Mouse (Mus musculus): ENCODE results near the gene Nipa1. TPM values are rescaled to one million over a fixed set of nuclear protein-coding genes. Genes with fewer than 3 reads are reported as not detected.

Gene Nipa1
- total and polyA plus RNA-seq, 3 experiments: 0.38 to 1.0 (median 0.96) TPM

- DNase-seq (ENCODE audit: extremely low read depth): no peak
- H3K79me2 ChIP-seq (replicated peaks; ENCODE audit: control insufficient read depth, extremely low read depth, insufficient read depth, poor library complexity, severe bottlenecking): no peaks in the 10 kb centered on the region
- no peaks in the 10 kb centered on the region for H3K9me3 ChIP-seq (replicated peaks; ENCODE audit: low read length)
- no peak overlapping the region for H3K27ac ChIP-seq (ENCODE audit: insufficient read depth, low read depth)
- in situ Hi-C loops (cut with MboI; ENCODE audit: low pct_ligation_motif_present, low pct_unique_long_range_greater_than_20kb, low sequenced_read_pairs) (no loop called here), dilution Hi-C loops (cut with MboI; ENCODE audit: extremely low pct_ligation_motif_present, extremely low pct_unique_long_range_greater_than_20kb, low sequenced_read_pairs) (no loop called here)
- H3K4me3 ChIP-seq (replicated peaks in 1 of 3; ENCODE audit: low read depth in 2 of 3, low read length in 2 of 3, poor library complexity in 1 of 3): no peak overlapping the region
- TF ChIP-seq NELFE (IDR thresholded peaks at IDR 0.05; ENCODE audit: low read depth, low read length) (no peak), TCF12 (IDR thresholded peaks at IDR 0.05; ENCODE audit: low read depth, low read length) (no peak), E2F4 (IDR thresholded peaks at IDR 0.05; ENCODE audit: insufficient replicate concordance, low read depth, low read length) (no peak), ZC3H11A (IDR thresholded peaks at IDR 0.05; ENCODE audit: low read depth, low read length) (no peak), RAD21 (IDR thresholded peaks at IDR 0.05; ENCODE audit: low read depth, low read length) (no peak), MAZ (IDR thresholded peaks at IDR 0.05; ENCODE audit: low read depth, low read length) (no peak), SMC3 (IDR thresholded peaks at IDR 0.05; ENCODE audit: low read depth, low read length) (no peak), USF2 (conservative IDR thresholded peaks at IDR 0.05; ENCODE audit: low read depth, low read length) (no peak), KAT2A (IDR thresholded peaks at IDR 0.05; ENCODE audit: insufficient replicate concordance, low read length) (no peak), MXI1 (IDR thresholded peaks at IDR 0.05; ENCODE audit: low read depth, low read length) (no peak), MAFK (IDR thresholded peaks at IDR 0.05; ENCODE audit: insufficient replicate concordance, low read length) (no peak), HCFC1 (IDR thresholded peaks at IDR 0.05; ENCODE audit: low read depth, low read length) (no peak), MEF2A (IDR thresholded peaks at IDR 0.05; ENCODE audit: borderline replicate concordance, low read depth, low read length) (no peak), NRF1 (IDR thresholded peaks at IDR 0.05; ENCODE audit: low read depth, low read length) (no peak), IRF4 (IDR thresholded peaks at IDR 0.05; ENCODE audit: low read depth, low read length) (no peak)
- H3K4me1 ChIP-seq (ENCODE audit: control insufficient read depth in 1 of 2, insufficient read depth in 2 of 2): peaks cover 0 to 2% of the 10 kb centered on the region in 2 experiments; a peak in 2 of 4 replicates
- no peaks in the 10 kb centered on the region for H3K27me3 ChIP-seq (replicated peaks)
- H3K9ac ChIP-seq (ENCODE audit: insufficient read depth, low read depth): no peak overlapping the region
- no peak overlapping the region for H3K4me2 ChIP-seq (ENCODE audit: insufficient read depth, low read depth, poor library complexity, severe bottlenecking)
- H3K36me3 ChIP-seq (replicated peaks in 1 of 2; ENCODE audit: control insufficient read depth in 1 of 2, insufficient read depth in 1 of 2, low read length in 1 of 2): no peaks in the 10 kb centered on the region
Measured at GRCm38 (mm10) chr7:55991129-55991528, 28.6 kb downstream of the Nipa1 start.

- H3K4me2 ChIP-seq (ENCODE audit: insufficient read depth, low read depth, poor library complexity, severe bottlenecking): peak overlapping the region; percentile 74
- in situ Hi-C loops (cut with MboI; ENCODE audit: low pct_ligation_motif_present, low pct_unique_long_range_greater_than_20kb, low sequenced_read_pairs): loop anchor here (10.0 kb wide), 1 partner anchor 58 kb away; no protein-coding TSS in a partner anchor
- no peak overlapping the region for H3K27ac ChIP-seq (ENCODE audit: insufficient read depth, low read depth)
- H3K36me3 ChIP-seq (replicated peaks in 1 of 2; ENCODE audit: control insufficient read depth in 1 of 2, insufficient read depth in 1 of 2, low read length in 1 of 2): no peaks in the 10 kb centered on the region
- H3K79me2 ChIP-seq (replicated peaks; ENCODE audit: control insufficient read depth, extremely low read depth, insufficient read depth, poor library complexity, severe bottlenecking): no peaks in the 10 kb centered on the region
- H3K9me3 ChIP-seq (replicated peaks; ENCODE audit: low read length): no peaks in the 10 kb centered on the region
- dilution Hi-C loops (cut with MboI; ENCODE audit: extremely low pct_ligation_motif_present, extremely low pct_unique_long_range_greater_than_20kb, low sequenced_read_pairs): no loop called here
- H3K4me3 ChIP-seq (replicated peaks in 1 of 3; ENCODE audit: low read depth in 2 of 3, low read length in 2 of 3, poor library complexity in 1 of 3): no peak overlapping the region
- peaks cover 9 to 21% of the 10 kb centered on the region in 2 experiments; a peak in 3 of 4 replicates for H3K4me1 ChIP-seq (ENCODE audit: control insufficient read depth in 1 of 2, insufficient read depth in 2 of 2)
- peak; percentile 87 for DNase-seq (ENCODE audit: extremely low read depth)
- peak overlapping the region; percentile 56 for H3K9ac ChIP-seq (ENCODE audit: insufficient read depth, low read depth)
- no peaks in the 10 kb centered on the region for H3K27me3 ChIP-seq (replicated peaks)
- TF ChIP-seq MXI1 (IDR thresholded peaks at IDR 0.05; ENCODE audit: low read depth, low read length) (no peak), IRF4 (IDR thresholded peaks at IDR 0.05; ENCODE audit: low read depth, low read length) (peak; percentile 68), SIN3A (IDR thresholded peaks at IDR 0.05; ENCODE audit: low read length) (no peak), RAD21 (IDR thresholded peaks at IDR 0.05; ENCODE audit: low read depth, low read length) (peak; percentile 72), TBP (conservative IDR thresholded peaks at IDR 0.05; ENCODE audit: low read depth, low read length) (no peak), HCFC1 (IDR thresholded peaks at IDR 0.05; ENCODE audit: low read depth, low read length) (no peak), BHLHE40 (IDR thresholded peaks at IDR 0.05; ENCODE audit: low read depth, low read length) (0 out of 2 replicates have a peak, but pooled peaks have one; percentile 22), JUN (IDR thresholded peaks at IDR 0.05; ENCODE audit: insufficient read depth, low read depth, low read length) (peak; percentile 53; the same call in 1 of the 2 replicates), MEF2A (IDR thresholded peaks at IDR 0.05; ENCODE audit: borderline replicate concordance, low read depth, low read length) (peak; percentile 42; the same call in 1 of the 2 replicates), KAT2A (IDR thresholded peaks at IDR 0.05; ENCODE audit: insufficient replicate concordance, low read length) (no peak), ETS1 (conservative IDR thresholded peaks at IDR 0.05; ENCODE audit: low read depth, low read length) (peak; percentile 66), CHD1 (IDR thresholded peaks at IDR 0.05; ENCODE audit: low read depth, low read length) (no peak), TCF12 (IDR thresholded peaks at IDR 0.05; ENCODE audit: low read depth, low read length) (0 out of 2 replicates have a peak, but pooled peaks have one; percentile 24), ZMIZ1 (IDR thresholded peaks at IDR 0.05; ENCODE audit: low read depth, low read length) (no peak), JUND (conservative IDR thresholded peaks at IDR 0.05; ENCODE audit: low read depth, low read length) (0 out of 2 replicates have a peak, but pooled peaks have one; percentile 8), POLR2A (IDR thresholded peaks at IDR 0.05; ENCODE audit: low read depth, low read length) (no peak), USF1 (IDR thresholded peaks at IDR 0.05; ENCODE audit: low read depth, low read length) (no peak), NELFE (IDR thresholded peaks at IDR 0.05; ENCODE audit: low read depth, low read length) (0 out of 2 replicates have a peak, but pooled peaks have one; percentile 14), MAZ (IDR thresholded peaks at IDR 0.05; ENCODE audit: low read depth, low read length) (peak; percentile 84), PAX5 (IDR thresholded peaks at IDR 0.05; ENCODE audit: low read length) (no peak), POLR2AphosphoS2 (IDR thresholded peaks at IDR 0.05; ENCODE audit: low read depth, low read length) (no peak), CHD2 (IDR thresholded peaks at IDR 0.05; ENCODE audit: low read length) (no peak), NRF1 (IDR thresholded peaks at IDR 0.05; ENCODE audit: low read depth, low read length) (no peak), ZKSCAN1 (IDR thresholded peaks at IDR 0.05; ENCODE audit: borderline replicate concordance, low read depth, low read length) (no peak)
Measured at GRCm38 (mm10) chr7:55986526-55987214, 33.1 kb downstream of the Nipa1 start.
